Mouse (Mus musculus) kidney, postnatal 25 days (tissue): ENCODE data around the gene Mrtfb.

ENCODE experiments used
- DNase-seq, 2 experiments: peaks; one replicate each; pipeline ENCODE4 v3.0.0; 2021; ENCODE audit warnings: mixed read lengths in 2 of 2

Gene Mrtfb

GRCm38 (mm10) chr16:13255855-13256635 lies at the start of gene Mrtfb:
Gene Mrtfb (plus strand): TSS chr16:13256481.
- DNase-seq: peak; percentile 96

- no peak for DNase-seq
Observed at GRCm38 (mm10) chr16:13207649-13208048, 48.6 kb upstream of the Mrtfb start.

GRCm38 (mm10) chr16:13208087-13208486 lies 48.2 kb upstream of the Mrtfb start:
- DNase-seq: no peak

GRCm38 (mm10) chr16:13212781-13213180 lies 43.5 kb upstream of the Mrtfb start:
- no peak for DNase-seq

- DNase-seq: peak; percentile 7 to 43
Observed at GRCm38 (mm10) chr16:13216116-13216952, 39.9 kb upstream of the Mrtfb start.

GRCm38 (mm10) chr16:13217951-13218350 lies 38.3 kb upstream of the Mrtfb start:
- no peak for DNase-seq

- DNase-seq: peak in 1 of 2 experiments; percentile 5
Observed at GRCm38 (mm10) chr16:13221475-13221874, 34.8 kb upstream of the Mrtfb start.

GRCm38 (mm10) chr16:13232043-13232442 lies 24.2 kb upstream of the Mrtfb start:
- no peak for DNase-seq

- DNase-seq: peak; percentile 52 to 81
Observed at GRCm38 (mm10) chr16:13232912-13233802, 23.1 kb upstream of the Mrtfb start.

- DNase-seq: no peak
Observed at GRCm38 (mm10) chr16:13239039-13239438, 17.2 kb upstream of the Mrtfb start.

- DNase-seq: no peak
Observed at GRCm38 (mm10) chr16:13239544-13239943, 16.7 kb upstream of the Mrtfb start.

GRCm38 (mm10) chr16:13240326-13240725 lies 16.0 kb upstream of the Mrtfb start:
- no peak for DNase-seq

- DNase-seq: peak in 1 of 2 experiments; percentile 5
Observed at GRCm38 (mm10) chr16:13245658-13246057, 10.6 kb upstream of the Mrtfb start.

GRCm38 (mm10) chr16:13246855-13247254 lies 9.4 kb upstream of the Mrtfb start:
- no peak for DNase-seq

GRCm38 (mm10) chr16:13250061-13250460 lies 6.2 kb upstream of the Mrtfb start:
- no peak for DNase-seq

GRCm38 (mm10) chr16:13256667-13257527 lies 616 bp downstream of the Mrtfb start:
- peak in 1 of 2 experiments; percentile 29 for DNase-seq

- no peak for DNase-seq
Observed at GRCm38 (mm10) chr16:13257528-13257835, 1.2 kb downstream of the Mrtfb start.

GRCm38 (mm10) chr16:13259026-13259425 lies 2.7 kb downstream of the Mrtfb start:
- no peak for DNase-seq

- no peak for DNase-seq
Observed at GRCm38 (mm10) chr16:13266312-13266711, 10.0 kb downstream of the Mrtfb start.

GRCm38 (mm10) chr16:13267350-13267904 lies 11.1 kb downstream of the Mrtfb start:
- no peak for DNase-seq

- no peak for DNase-seq
Observed at GRCm38 (mm10) chr16:13269426-13269825, 13.1 kb downstream of the Mrtfb start.

- no peak for DNase-seq
Observed at GRCm38 (mm10) chr16:13276258-13276657, 20.0 kb downstream of the Mrtfb start.
